Comparison of ENCODE assay signal across 21 mouse cellular contexts in genomic region chr14:58492118-58492517, GRCm38 (mm10).
DNase-seq lines count a peak whose midpoint lies in the region; ATAC-seq lines count a peak whose summit lies in the region.
"Had no signal": no experiment of that assay in that cellular context is flagged by ENCODE, and none has a peak within 500 bp of the region (broad histone marks: within the 10 kb centered on the region; RNA-seq: fewer than 3 reads in every experiment).

No protein-coding gene starts in this region.

- peak; percentile 7 for DNase-seq in 416B (ENCODE audit: low read depth)
- no peak for DNase-seq in thymus, postnatal 36 days
- DNase-seq in left cerebral cortex, adult 8-10 months (ENCODE audit: low spot score in 2 of 2): no peak
- no peak for DNase-seq in neural tube, embryonic 10.5 days (ENCODE audit: extremely low spot score, low spot score)
- DNase-seq: adrenal gland, adult 8-10 months; adrenal gland, postnatal 14 days; adrenal gland, postnatal 36 days; B cell, adult 2 months; cerebellum, adult 11-12 months; cerebellum, adult 2 months; cerebellum, adult 9-11 months; cerebellum, postnatal 14 days; embryo, embryonic 11 days had no signal

- ATAC-seq in common myeloid progenitor, adult 5-6 weeks (replicated peaks; ENCODE audit: low read depth, poor library complexity, severe bottlenecking): peak; percentile 84
- peak; percentile 74 to 81 for ATAC-seq in hematopoietic stem cell, adult 5-6 weeks (replicated peaks in 1 of 2; ENCODE audit: insufficient read depth in 1 of 2, low FRiP score in 2 of 2, low TSS enrichment in 1 of 2, low read depth in 1 of 2, poor library complexity in 2 of 2, severe bottlenecking in 2 of 2)
- peak; percentile 94 for ATAC-seq in megakaryocyte progenitor cell, adult 5-6 weeks (replicated peaks; ENCODE audit: poor library complexity)
- ATAC-seq: activated CD4-positive, CD25-positive, alpha-beta regulatory T cell, adult 4 months; CD4-positive, CD25-positive, alpha-beta regulatory T cell, adult 4 months; forebrain, embryonic 14.5 days; forebrain, embryonic 16.5 days; Patski had no signal
